Mouse (Mus musculus) heart, postnatal 0 days (tissue): Measurements from ENCODE around the gene P2ry14.

Experiments used
- CTCF ChIP-seq: IDR thresholded peaks from 2 replicates; pipeline ENCODE4 v1.5.1; 2016; ENCODE audit warnings: antibody characterized with exemption, control low read depth, low read depth
- EP300 ChIP-seq: IDR thresholded peaks from 2 replicates; pipeline ENCODE4 v1.6.1; 2016; ENCODE audit warnings: antibody characterized with exemption, low read depth

GRCm38 (mm10) chr3:59174426-59175154, 21.2 kb upstream of the P2ry14 start:
- no peak for TF ChIP-seq CTCF
- no peak for TF ChIP-seq EP300
